Mouse (Mus musculus) G1E (cell line): Measurements from ENCODE around the gene Lgals12.

Experiments
- CTCF ChIP-seq: IDR thresholded peaks from 2 replicates; pipeline ENCODE4 v1.5.1; 2012; ENCODE audit warnings: low read depth, low read length, inconsistent platforms, mixed read lengths
- GATA1 ChIP-seq: IDR thresholded peaks from 2 replicates; pipeline ENCODE4 v1.6.1; 2012; ENCODE audit warnings: borderline replicate concordance, low read length, inconsistent platforms, mixed read lengths
- POLR2AphosphoS5 ChIP-seq: IDR thresholded peaks from 2 replicates; pipeline ENCODE4 v1.6.1; 2012; ENCODE audit warnings: low read depth, low read length, inconsistent platforms; ENCODE audit not compliant: insufficient replicate concordance
- TAL1 ChIP-seq: conservative IDR thresholded peaks from 2 replicates; pipeline ENCODE4 v1.6.1; 2012; ENCODE audit warnings: low read depth, low read length, inconsistent platforms, mixed read lengths

DNA sequence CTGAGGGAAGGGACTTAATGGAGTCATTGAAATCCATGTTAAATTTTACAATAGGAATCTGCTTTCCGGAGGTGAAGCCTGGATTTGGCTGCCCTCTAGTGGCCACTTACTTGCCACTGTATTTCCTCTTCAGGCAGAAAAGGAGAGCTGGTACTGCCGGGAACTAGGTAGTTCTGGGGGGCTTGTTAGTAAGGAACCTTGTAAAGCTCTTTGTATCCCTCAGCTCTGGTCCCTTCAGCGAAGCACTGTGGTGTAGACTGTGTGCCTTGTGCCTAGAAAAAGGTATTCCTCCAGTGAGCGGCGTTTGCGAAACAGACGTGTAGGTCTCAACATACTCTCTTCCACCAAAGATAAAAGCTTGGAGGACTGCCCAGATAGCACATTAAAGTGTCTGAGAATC is 10.7 kb upstream of the Lgals12 start:
- peak; percentile 60 for TF ChIP-seq CTCF
- TF ChIP-seq GATA1, result no peak
- no peak for TF ChIP-seq POLR2AphosphoS5
- TF ChIP-seq TAL1, result no peak
